Mouse (Mus musculus) small intestine, adult 2 months (tissue): ENCODE measurements at regions not wholly inside any gene's neighbourhood (a gene's known extent, or its start where the extent isn't known, plus 50 kb on each side); places are given as distances from the start of the nearest gene placed in this dataset.
A peak's percentile ranks its signal among the peaks of the same experiment; 100 is the strongest.

Experiments used
- CTCF ChIP-seq: fragments of 200-500 bp; IDR thresholded peaks from 2 replicates; pipeline ENCODE4 v1.5.1; 2012; ENCODE audit warnings: low read depth, mild to moderate bottlenecking, control low read depth, inconsistent platforms, low read length, moderate library complexity, mixed read lengths; ENCODE audit not compliant: insufficient replicate concordance, insufficient read length; ENCODE audit errors: extremely low read depth
- POLR2A ChIP-seq: fragments of 200-500 bp; IDR thresholded peaks from 2 replicates; pipeline ENCODE4 v1.6.1; 2012; ENCODE audit warnings: low read depth, mild to moderate bottlenecking, control low read depth, inconsistent platforms, low read length, moderate library complexity

DNA sequence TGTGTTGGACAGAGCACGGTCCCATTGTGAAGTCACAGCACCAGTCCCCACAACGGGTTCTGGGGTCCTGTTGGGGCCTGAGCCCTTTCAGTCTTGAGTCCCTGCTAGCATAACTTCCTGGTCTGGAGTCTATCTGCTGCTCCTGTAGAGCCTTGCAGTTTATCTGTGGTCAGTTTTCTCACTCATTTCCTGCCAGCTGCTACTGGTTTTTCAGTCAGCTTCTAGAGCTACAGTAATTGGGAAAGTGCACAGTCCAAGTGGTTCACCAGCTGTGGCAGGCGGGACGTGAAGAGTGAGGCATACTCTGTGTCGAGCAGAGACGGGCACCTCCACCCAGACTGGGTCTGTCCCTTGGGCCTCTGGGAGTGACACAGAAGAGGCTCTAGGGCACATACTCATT, 93.4 kb upstream of the Id2 start:
- TF ChIP-seq CTCF, result no peak
- 0 out of 2 replicates have a peak, but pooled peaks have one; percentile 27 for TF ChIP-seq POLR2A
